Mouse (Mus musculus) liver, postnatal 0 days (tissue): Measurements from ENCODE around the gene H2-T22.

ENCODE experiments used
- CTCF ChIP-seq: sonication (generic); IDR thresholded peaks from 2 replicates; pipeline ENCODE4 v1.5.1; 2016; ENCODE audit warnings: antibody characterized with exemption, low read depth
- EP300 ChIP-seq: IDR thresholded peaks from 2 replicates; pipeline ENCODE4 v1.6.1; 2016; ENCODE audit warnings: antibody characterized with exemption, low read depth, mild to moderate bottlenecking

DNA sequence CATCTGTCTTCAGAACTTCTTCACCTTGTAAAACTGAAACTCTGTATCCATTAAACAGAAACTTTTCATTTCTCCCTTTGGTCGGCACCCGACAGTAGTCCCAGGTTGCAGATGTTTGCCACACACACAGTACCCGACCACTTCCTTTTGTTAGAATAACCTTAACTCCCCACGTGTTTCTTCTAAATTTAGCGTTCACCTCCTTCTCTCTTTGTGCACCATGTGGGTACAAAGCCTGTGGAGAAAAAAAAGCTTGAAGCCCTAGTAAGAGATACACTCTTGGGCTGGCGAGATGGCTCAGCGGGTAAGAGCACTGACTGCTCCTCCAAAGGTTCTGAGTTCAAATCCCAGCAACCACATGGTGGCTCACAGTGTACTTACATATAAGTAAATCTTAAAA lies 43.2 kb downstream of the H2-T22 start:
- TF ChIP-seq CTCF (no peak), EP300 (no peak; the same call in 1 of the 2 replicates)
